In the genomic region with DNA sequence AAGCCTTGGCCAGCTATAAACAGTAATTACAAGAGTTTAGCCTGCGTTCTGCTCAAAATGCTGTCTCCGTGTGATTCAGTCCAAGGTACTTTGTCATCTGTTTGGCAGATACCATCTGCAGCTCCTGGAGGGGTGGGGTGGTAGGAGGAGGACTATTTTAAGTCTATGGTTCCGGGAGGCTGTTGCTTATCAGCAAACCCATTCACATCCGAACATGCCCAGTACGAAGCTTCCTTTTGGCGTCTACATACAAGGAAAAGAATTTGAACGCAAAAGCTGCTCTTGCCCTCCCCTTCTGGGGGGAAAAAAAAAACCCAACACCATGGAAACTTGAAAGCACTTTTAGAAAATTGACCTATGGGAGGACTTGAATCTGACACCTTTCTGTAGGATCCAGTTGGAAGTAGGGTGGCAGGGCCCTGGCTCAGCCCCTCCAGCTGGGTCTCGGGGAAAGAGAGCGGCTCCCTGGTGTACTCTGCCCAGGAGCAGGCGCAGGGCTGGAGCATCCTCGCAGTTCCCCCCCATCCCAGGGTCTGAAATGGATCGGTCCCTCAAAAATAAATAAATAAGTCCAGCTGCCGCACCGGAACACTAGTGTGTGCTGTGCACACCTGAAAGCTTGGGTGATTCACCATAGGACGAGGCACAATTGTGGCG, we compare ENCODE assay signal across 8 mouse cellular contexts.
DNase-seq lines count a peak whose midpoint lies in the region; ATAC-seq and TF ChIP-seq lines count a peak whose summit lies in the region.

No protein-coding gene starts in this region.

- no peaks in the 10 kb centered on the region for H3K27me3 ChIP-seq in MEL (ENCODE audit: control insufficient read depth in 1 of 2, insufficient read depth in 2 of 2, low read length in 2 of 2)
- no peaks in the 10 kb centered on the region for H3K27me3 ChIP-seq in forebrain, postnatal 0 days (ENCODE audit: insufficient read depth, low read length)

- TF ChIP-seq POLR2A in MEL (IDR thresholded peaks at IDR 0.05; ENCODE audit: control insufficient read depth in 1 of 2, insufficient read depth in 1 of 2, low read depth in 1 of 2, low read length in 2 of 2, poor library complexity in 1 of 2), result peak; percentile 8 to 80; a peak in 3 of 4 replicates
- peak; percentile 39; the same call in 1 of the 2 replicates for TF ChIP-seq POLR2A in lung, adult 2 months (IDR thresholded peaks at IDR 0.05; ENCODE audit: borderline replicate concordance, extremely low read depth, low read depth, low read length)
- TF ChIP-seq POLR2A in olfactory bulb, adult 2 months (IDR thresholded peaks at IDR 0.05; ENCODE audit: insufficient read depth, low read depth, low read length), result 0 out of 2 replicates have a peak, but pooled peaks have one; percentile 23

- H3K36me3 ChIP-seq in MEL (ENCODE audit: control insufficient read depth in 1 of 2, insufficient read depth in 2 of 2, low read length in 2 of 2), result peaks cover 0 to 8% of the 10 kb centered on the region in 2 experiments; a peak in 2 of 4 replicates
- no peaks in the 10 kb centered on the region for H3K36me3 ChIP-seq in forebrain, postnatal 0 days (ENCODE audit: insufficient read depth)

- TF ChIP-seq EP300 in MEL (IDR thresholded peaks at IDR 0.05; ENCODE audit: low read depth in 1 of 2, low read length in 2 of 2), result peak in 1 of 2 experiments; percentile 59; a peak in 2 of 4 replicates

- H3K27ac ChIP-seq in MEL (ENCODE audit: control insufficient read depth, low read depth, low read length), result peak overlapping the region; percentile 91
- peak overlapping the region; percentile 75 for H3K27ac ChIP-seq in forebrain, postnatal 0 days (ENCODE audit: low read depth, low read length)
- H3K27ac ChIP-seq in layer of hippocampus, adult 2 months, result peak overlapping the region; percentile 89
- peak overlapping the region; percentile 73 for H3K27ac ChIP-seq in olfactory bulb, adult 2 months (ENCODE audit: insufficient read depth, low read depth, low read length)

- H3K79me2 ChIP-seq in MEL (ENCODE audit: control insufficient read depth, insufficient read depth, low read length, poor library complexity), result peaks cover 26% of the 10 kb centered on the region

- no peaks in the 10 kb centered on the region for H3K9me3 ChIP-seq in MEL (replicated peaks; ENCODE audit: insufficient read depth, low read length)
- no peaks in the 10 kb centered on the region for H3K9me3 ChIP-seq in forebrain, postnatal 0 days (ENCODE audit: low read length)

- peak; percentile 96 for ATAC-seq in forebrain, postnatal 0 days

- peak overlapping the region; percentile 84 for H3K9ac ChIP-seq in MEL (ENCODE audit: control insufficient read depth, low read depth, low read length, poor library complexity, severe bottlenecking)
- peak overlapping the region; percentile 46 for H3K9ac ChIP-seq in forebrain, postnatal 0 days

- peak overlapping the region; percentile 74 for H3K4me2 ChIP-seq in forebrain, postnatal 0 days (ENCODE audit: low read depth)

- TF ChIP-seq CTCF in MEL (IDR thresholded peaks at IDR 0.05 in 2 of 3, conservative IDR thresholded peaks at IDR 0.05 in 1 of 3; ENCODE audit: control insufficient read depth in 1 of 3, insufficient read depth in 1 of 3, low read depth in 2 of 3, low read length in 3 of 3, poor library complexity in 1 of 3, severe bottlenecking in 1 of 3), result no peak
- 0 out of 2 replicates have a peak, but pooled peaks have one; percentile 14 for TF ChIP-seq CTCF in forebrain, postnatal 0 days (IDR thresholded peaks at IDR 0.05; ENCODE audit: low read depth)
- no peak; the same call in 1 of the 2 replicates for TF ChIP-seq CTCF in layer of hippocampus, adult 2 months (conservative IDR thresholded peaks at IDR 0.05)
- no peak for TF ChIP-seq CTCF in lung, adult 2 months (IDR thresholded peaks at IDR 0.05; ENCODE audit: insufficient read depth, low read length)
- TF ChIP-seq CTCF in olfactory bulb, adult 2 months (IDR thresholded peaks at IDR 0.05; ENCODE audit: insufficient read depth, low read depth, low read length), result no peak

- peaks cover 0 to 5% of the 10 kb centered on the region in 2 experiments; a peak in 1 of 4 replicates for H3K4me1 ChIP-seq in MEL (ENCODE audit: control insufficient read depth in 1 of 2, insufficient read depth in 2 of 2, low read length in 2 of 2)
- 0 out of 2 replicates have a peak, but pooled peaks cover 3% of the 10 kb centered on the region for H3K4me1 ChIP-seq in forebrain, postnatal 0 days (ENCODE audit: insufficient read depth)
- H3K4me1 ChIP-seq in lung, adult 2 months (ENCODE audit: control insufficient read depth, insufficient read depth, low read length), result peaks cover 8% of the 10 kb centered on the region
- peaks cover 14% of the 10 kb centered on the region; the same call in 1 of the 2 replicates for H3K4me1 ChIP-seq in olfactory bulb, adult 2 months (ENCODE audit: control insufficient read depth, insufficient read depth, low read length)

- H3K4me3 ChIP-seq in MEL (ENCODE audit: control insufficient read depth in 1 of 2, insufficient read depth in 1 of 2, low read depth in 2 of 2, low read length in 2 of 2), result peak overlapping the region; percentile 87 to 93
- peak overlapping the region; percentile 48 for H3K4me3 ChIP-seq in forebrain, postnatal 0 days (ENCODE audit: low read depth, low read length)
- peak overlapping the region; percentile 55 for H3K4me3 ChIP-seq in layer of hippocampus, adult 2 months
- peak overlapping the region; percentile 74 for H3K4me3 ChIP-seq in lung, adult 2 months (replicated peaks; ENCODE audit: extremely low read depth, low read depth, low read length)
- peak overlapping the region; percentile 57 for H3K4me3 ChIP-seq in olfactory bulb, adult 2 months (ENCODE audit: insufficient read depth, low read depth, low read length)

- peak; percentile 94 for DNase-seq in MEL (ENCODE audit: low read depth, low spot score)
- DNase-seq in cerebellum, adult 18-20 months, result peak; percentile 71 to 72
- DNase-seq in forebrain, postnatal 0 days, result peak; percentile 85
- DNase-seq in heart, postnatal 4 days, result peak; percentile 74
- DNase-seq in layer of hippocampus, adult 2 months (ENCODE audit: low spot score in 2 of 2), result peak; percentile 82 to 90
- peak; percentile 70 for DNase-seq in lung, adult 2 months
- DNase-seq in thymus, adult 18-20 months, result peak; percentile 52 to 66

- no peak for TF ChIP-seq RAD21 in MEL (IDR thresholded peaks at IDR 0.05; ENCODE audit: low read depth, low read length)

- WGBS in forebrain, postnatal 0 days, result under 1% methylated on average over 16 of the region's 16 CpGs
- under 1% methylated on average over 16 of the region's 16 CpGs for WGBS in lung, adult 2 months
- WGBS in olfactory bulb, adult 2 months, result under 1% methylated on average over 16 of the region's 16 CpGs

TF ChIP-seq in MEL, 35 proteins besides CTCF, POLR2A, EP300 and RAD21 (continues in another document):
- TF ChIP-seq TBP (IDR thresholded peaks at IDR 0.05; ENCODE audit: low read depth, low read length) (peak; percentile 85), UBTF (IDR thresholded peaks at IDR 0.05; ENCODE audit: borderline replicate concordance, insufficient read depth, low read depth, low read length) (no peak), KAT2A (conservative IDR thresholded peaks at IDR 0.05; ENCODE audit: low read depth, low read length) (peak; percentile 49), RCOR1 (IDR thresholded peaks at IDR 0.05; ENCODE audit: low read depth, low read length) (no peak), USF2 (IDR thresholded peaks at IDR 0.05; ENCODE audit: borderline replicate concordance in 1 of 2, insufficient read depth in 1 of 2, low read depth in 1 of 2, low read length in 2 of 2) (no peak), SMC3 (IDR thresholded peaks at IDR 0.05; ENCODE audit: low read depth, low read length) (no peak), MAX (IDR thresholded peaks at IDR 0.05; ENCODE audit: low read length) (no peak), ELF1 (IDR thresholded peaks at IDR 0.05; ENCODE audit: low read depth, low read length) (peak; percentile 70), NELFE (IDR thresholded peaks at IDR 0.05; ENCODE audit: low read depth, low read length) (peak; percentile 68), ZNF384 (IDR thresholded peaks at IDR 0.05; ENCODE audit: low read depth, low read length) (peak; percentile 97), USF1 (IDR thresholded peaks at IDR 0.05; ENCODE audit: low read depth, low read length) (no peak), JUND (IDR thresholded peaks at IDR 0.05; ENCODE audit: low read depth, low read length) (no peak), GATA1 (IDR thresholded peaks at IDR 0.05; ENCODE audit: low read depth, low read length) (peak; percentile 88), CHD1 (IDR thresholded peaks at IDR 0.05; ENCODE audit: low read depth, low read length) (peak; percentile 98), TCF12 (IDR thresholded peaks at IDR 0.05; ENCODE audit: low read depth, low read length) (peak; percentile 66), HCFC1 (IDR thresholded peaks at IDR 0.05; ENCODE audit: low read depth, low read length) (peak; percentile 72), GABPA (IDR thresholded peaks at IDR 0.05; ENCODE audit: low read depth, low read length) (no peak), BHLHE40 (IDR thresholded peaks at IDR 0.05; ENCODE audit: borderline replicate concordance, low read depth, low read length) (no peak), ZC3H11A (IDR thresholded peaks at IDR 0.05; ENCODE audit: low read depth, low read length) (no peak), SIN3A (IDR thresholded peaks at IDR 0.05; ENCODE audit: low read length) (peak; percentile 92), ZKSCAN1 (IDR thresholded peaks at IDR 0.05; ENCODE audit: low read depth, low read length) (no peak), MAFK (IDR thresholded peaks at IDR 0.05; ENCODE audit: borderline replicate concordance, low read depth, low read length) (no peak), E2F4 (IDR thresholded peaks at IDR 0.05; ENCODE audit: borderline replicate concordance, low read depth, low read length) (no peak), ETS1 (IDR thresholded peaks at IDR 0.05; ENCODE audit: low read depth, low read length) (peak; percentile 90), MEF2A (IDR thresholded peaks at IDR 0.05; ENCODE audit: extremely low read depth, insufficient replicate concordance, low read depth, low read length, poor library complexity, severe bottlenecking) (peak; percentile 80; the same call in 1 of the 2 replicates), MAZ (IDR thresholded peaks at IDR 0.05; ENCODE audit: low read depth, low read length) (0 out of 2 replicates have a peak, but pooled peaks have one; percentile 75), MYC (IDR thresholded peaks at IDR 0.05; ENCODE audit: low read depth, low read length) (peak; percentile 52), CHD2 (IDR thresholded peaks at IDR 0.05; ENCODE audit: low read length) (no peak), ZMIZ1 (IDR thresholded peaks at IDR 0.05; ENCODE audit: low read depth, low read length) (peak; percentile 34; the same call in 1 of the 2 replicates), POLR2AphosphoS5 (IDR thresholded peaks at IDR 0.05; ENCODE audit: borderline replicate concordance, low read depth, low read length) (no peak), MXI1 (IDR thresholded peaks at IDR 0.05; ENCODE audit: low read depth, low read length) (peak; percentile 82)

Comparison
In these comparisons a context has a peak if more than half of its experiments do, and no peak if none do; other contexts are left out.
1. Peak in every context shown above with its lines: DNase-seq, ATAC-seq, H3K4me3 ChIP-seq and H3K27ac ChIP-seq.